Mouse (Mus musculus) hindbrain, embryonic 13.5 days (tissue): ENCODE measurements at regions not wholly inside any gene's neighbourhood (a gene's known extent, or its start where the extent isn't known, plus 50 kb on each side); places are given as distances from the start of the nearest gene placed in this dataset.
A peak's percentile ranks its signal among the peaks of the same experiment; 100 is the strongest.
"Not testable (repeated sequence)": the region's sequence is repeated elsewhere in the genome, so short reads cannot be mapped to it uniquely, and the experiment has no call there.

Source experiments
- ATAC-seq: fragments of 200-750 bp; cut with Nextera tagmentation; 2 replicates; pipeline ENCODE4 v1.8.0; 2017; ENCODE audit warnings: moderate TSS enrichment; ENCODE audit not compliant: low FRiP score
- H3K27ac ChIP-seq: fragments of 300-500 bp; sonication (generic); 2 replicates; pipeline ENCODE4 v1.5.1; 2015; ENCODE audit warnings: inconsistent platforms, mild to moderate bottlenecking, moderate library complexity
- H3K27me3 ChIP-seq: fragments of 300-500 bp; sonication (generic); 2 replicates; pipeline ENCODE4 v1.6.1; 2015; ENCODE audit warnings: mild to moderate bottlenecking, inconsistent platforms
- H3K36me3 ChIP-seq: fragments of 300-500 bp; sonication (generic); 2 replicates; pipeline ENCODE4 v1.6.1; 2015; ENCODE audit warnings: mild to moderate bottlenecking, inconsistent platforms
- H3K4me1 ChIP-seq: fragments of 300-500 bp; sonication (generic); replicated peaks from 2 replicates; pipeline ENCODE4 v1.6.1; 2015; ENCODE audit warnings: inconsistent platforms
- H3K4me2 ChIP-seq: fragments of 300-500 bp; sonication (generic); 2 replicates; pipeline ENCODE4 v1.6.1; 2015; ENCODE audit warnings: inconsistent platforms, mild to moderate bottlenecking, moderate library complexity
- H3K4me3 ChIP-seq: fragments of 300-500 bp; sonication (generic); 2 replicates; pipeline ENCODE4 v1.5.1; 2015; ENCODE audit warnings: mild to moderate bottlenecking, inconsistent platforms
- H3K9ac ChIP-seq: fragments of 300-500 bp; sonication (generic); 2 replicates; pipeline ENCODE4 v1.6.1; 2015; ENCODE audit warnings: mild to moderate bottlenecking, inconsistent platforms
- H3K9me3 ChIP-seq: fragments of 300-500 bp; sonication (generic); 2 replicates; pipeline ENCODE4 v1.6.1; 2016; ENCODE audit warnings: inconsistent platforms
- WGBS: fragments of 180-500 bp; shearing (Covaris S2); methylation state at CpG from one replicate; pipeline ENCODE4 v1.1.7; 2015; 5-methylcytosine and 5-hydroxymethylcytosine counted together

- no peaks in the 10 kb centered on the region for H3K9me3 ChIP-seq
- H3K27ac ChIP-seq = no peak overlapping the region
- H3K9ac ChIP-seq = no peak overlapping the region
- H3K4me1 ChIP-seq = no peaks in the 10 kb centered on the region
- no peak for ATAC-seq
- no peaks in the 10 kb centered on the region for H3K36me3 ChIP-seq
- no peak overlapping the region for H3K4me2 ChIP-seq
- WGBS = 84% methylated on average over 3 of the region's 3 CpGs
- no peak overlapping the region for H3K4me3 ChIP-seq
- no peaks in the 10 kb centered on the region for H3K27me3 ChIP-seq
These were observed 144.5 kb upstream of the Mon1b start for GRCm38 (mm10) chr8:113490891-113491290.

GRCm38 (mm10) chr8:113496896-113497295, 138.5 kb upstream of the Mon1b start:
- 0 out of 2 replicates have a peak overlapping the region, but pooled peaks have one; percentile 8 for H3K27ac ChIP-seq
- H3K4me1 ChIP-seq = no peaks in the 10 kb centered on the region
- H3K27me3 ChIP-seq = no peaks in the 10 kb centered on the region
- no peak overlapping the region for H3K9ac ChIP-seq
- WGBS = 66% methylated on average over 12 of the region's 12 CpGs
- no peak for ATAC-seq
- H3K36me3 ChIP-seq = no peaks in the 10 kb centered on the region
- no peak overlapping the region for H3K4me3 ChIP-seq
- H3K4me2 ChIP-seq = no peak overlapping the region
- H3K9me3 ChIP-seq = no peaks in the 10 kb centered on the region

- H3K4me2 ChIP-seq = no peak overlapping the region
- H3K36me3 ChIP-seq = no peaks in the 10 kb centered on the region
- 47% methylated on average over 4 of the region's 4 CpGs for WGBS
- no peaks in the 10 kb centered on the region for H3K4me1 ChIP-seq
- ATAC-seq = no peak
- H3K9me3 ChIP-seq = no peaks in the 10 kb centered on the region
- no peak overlapping the region for H3K4me3 ChIP-seq
- H3K27me3 ChIP-seq = no peaks in the 10 kb centered on the region
- no peak overlapping the region for H3K9ac ChIP-seq
- no peak overlapping the region for H3K27ac ChIP-seq
These were observed 132.7 kb upstream of the Mon1b start for GRCm38 (mm10) chr8:113502671-113503070.

- no peaks in the 10 kb centered on the region for H3K27me3 ChIP-seq
- no peaks in the 10 kb centered on the region for H3K4me1 ChIP-seq
- H3K4me3 ChIP-seq = no peak overlapping the region
- H3K27ac ChIP-seq = no peak overlapping the region
- H3K9ac ChIP-seq = no peak overlapping the region
- no peaks in the 10 kb centered on the region for H3K9me3 ChIP-seq
- WGBS = 96% methylated on average over 4 of the region's 4 CpGs
- H3K36me3 ChIP-seq = no peaks in the 10 kb centered on the region
- no peak for ATAC-seq
- H3K4me2 ChIP-seq = no peak overlapping the region
These were observed 122.5 kb upstream of the Mon1b start for GRCm38 (mm10) chr8:113512856-113513255.

GRCm38 (mm10) chr8:113513886-113514730, 121.3 kb upstream of the Mon1b start:
- H3K9me3 ChIP-seq = no peaks in the 10 kb centered on the region
- no peak for ATAC-seq
- no peak overlapping the region for H3K27ac ChIP-seq
- H3K27me3 ChIP-seq = no peaks in the 10 kb centered on the region
- H3K9ac ChIP-seq = no peak overlapping the region
- H3K4me3 ChIP-seq = no peak overlapping the region
- H3K4me1 ChIP-seq = no peaks in the 10 kb centered on the region
- H3K4me2 ChIP-seq = no peak overlapping the region
- WGBS = 67% methylated on average over 14 of the region's 14 CpGs
- no peaks in the 10 kb centered on the region for H3K36me3 ChIP-seq

- not testable (repeated sequence) for H3K4me2 ChIP-seq, H3K9me3 ChIP-seq, H3K36me3 ChIP-seq, H3K4me1 ChIP-seq, H3K27ac ChIP-seq, H3K27me3 ChIP-seq, ATAC-seq, H3K4me3 ChIP-seq, H3K9ac ChIP-seq
- 55% methylated on average over 4 of the region's 4 CpGs for WGBS
These were observed 120.5 kb upstream of the Mon1b start for GRCm38 (mm10) chr8:113514731-113515375.

GRCm38 (mm10) chr8:113516176-113516575, 119.2 kb upstream of the Mon1b start:
- no peak overlapping the region for H3K9ac ChIP-seq
- no peak overlapping the region for H3K4me2 ChIP-seq
- H3K4me1 ChIP-seq = no peaks in the 10 kb centered on the region
- H3K9me3 ChIP-seq = no peaks in the 10 kb centered on the region; the same call in 1 of the 2 replicates
- 87% methylated on average over 7 of the region's 7 CpGs for WGBS
- no peak overlapping the region for H3K4me3 ChIP-seq
- no peak for ATAC-seq
- H3K27ac ChIP-seq = no peak overlapping the region
- no peaks in the 10 kb centered on the region for H3K27me3 ChIP-seq
- H3K36me3 ChIP-seq = no peaks in the 10 kb centered on the region

- no peak for ATAC-seq
- 86% methylated on average over 1 of the region's 1 CpGs for WGBS
- no peaks in the 10 kb centered on the region for H3K27me3 ChIP-seq
These were observed 117.5 kb upstream of the Mon1b start for GRCm38 (mm10) chr8:113517912-113518311.

GRCm38 (mm10) chr8:113523561-113523960, 111.8 kb upstream of the Mon1b start:
- Histone ChIP-seq H3K9me3 (no peaks in the 10 kb centered on the region; the same call in 1 of the 2 replicates), H3K4me3 (no peak overlapping the region), H3K36me3 (no peaks in the 10 kb centered on the region), H3K4me2 (no peak overlapping the region), H3K4me1 (no peaks in the 10 kb centered on the region), H3K27me3 (no peaks in the 10 kb centered on the region), H3K9ac (no peak overlapping the region), H3K27ac (no peak overlapping the region)
- WGBS = 91% methylated on average over 1 of the region's 1 CpGs
- ATAC-seq = no peak

More at GRCm38 (mm10) chr8:113517912-113518311, 117.5 kb upstream of the Mon1b start:
- no peaks in the 10 kb centered on the region for H3K36me3 ChIP-seq
- no peak overlapping the region for H3K27ac ChIP-seq
- H3K4me3 ChIP-seq = no peak overlapping the region
- H3K9ac ChIP-seq = no peak overlapping the region
- no peak overlapping the region for H3K4me2 ChIP-seq
- no peaks in the 10 kb centered on the region for H3K4me1 ChIP-seq
- no peaks in the 10 kb centered on the region; the same call in 1 of the 2 replicates for H3K9me3 ChIP-seq

GRCm38 (mm10) chr8:113531116-113531665, 104.2 kb upstream of the Mon1b start:
- no peak overlapping the region for H3K9ac ChIP-seq
- H3K27ac ChIP-seq = no peak overlapping the region
- 72% methylated on average over 10 of the region's 10 CpGs for WGBS
- no peaks in the 10 kb centered on the region for H3K4me1 ChIP-seq
- H3K9me3 ChIP-seq = no peaks in the 10 kb centered on the region
- no peaks in the 10 kb centered on the region for H3K36me3 ChIP-seq
- no peak overlapping the region for H3K4me2 ChIP-seq
- ATAC-seq = peak; percentile 49; the same call in 1 of the 2 replicates
- no peak overlapping the region for H3K4me3 ChIP-seq
- H3K27me3 ChIP-seq = no peaks in the 10 kb centered on the region

- H3K9me3 ChIP-seq = no peaks in the 10 kb centered on the region
- H3K27ac ChIP-seq = no peak overlapping the region
- 66% methylated on average over 4 of the region's 4 CpGs for WGBS
- no peak overlapping the region for H3K9ac ChIP-seq
- no peak overlapping the region for H3K4me2 ChIP-seq
- no peak for ATAC-seq
- H3K4me3 ChIP-seq = no peak overlapping the region
- H3K36me3 ChIP-seq = no peaks in the 10 kb centered on the region
- no peaks in the 10 kb centered on the region for H3K4me1 ChIP-seq
- no peaks in the 10 kb centered on the region for H3K27me3 ChIP-seq
These were observed 102.5 kb upstream of the Mon1b start for GRCm38 (mm10) chr8:113532881-113533280.

GRCm38 (mm10) chr8:113541437-113541836, 94.0 kb upstream of the Mon1b start:
- H3K9me3 ChIP-seq = no peaks in the 10 kb centered on the region
- H3K4me1 ChIP-seq = no peaks in the 10 kb centered on the region
- no peak overlapping the region for H3K9ac ChIP-seq
- H3K36me3 ChIP-seq = no peaks in the 10 kb centered on the region
- no peak for ATAC-seq
- no peak overlapping the region for H3K4me3 ChIP-seq
- H3K27ac ChIP-seq = no peak overlapping the region
- H3K27me3 ChIP-seq = no peaks in the 10 kb centered on the region
- no peak overlapping the region for H3K4me2 ChIP-seq
- WGBS = 90% methylated on average over 6 of the region's 6 CpGs
